Mouse (Mus musculus) embryonic fibroblast, embryonic 13.5 days (primary cell): ENCODE measurements around the gene Itga3.

Source experiments
- CTCF ChIP-seq: IDR thresholded peaks from 2 replicates; pipeline ENCODE4 v1.5.1; 2011; ENCODE audit warnings: mild to moderate bottlenecking, control low read depth, low read length, moderate library complexity, borderline replicate concordance; ENCODE audit not compliant: insufficient read depth
- POLR2A ChIP-seq: IDR thresholded peaks from 2 replicates; pipeline ENCODE4 v1.6.1; 2011; ENCODE audit warnings: low read depth, mild to moderate bottlenecking, control low read depth, low read length, moderate library complexity

DNA sequence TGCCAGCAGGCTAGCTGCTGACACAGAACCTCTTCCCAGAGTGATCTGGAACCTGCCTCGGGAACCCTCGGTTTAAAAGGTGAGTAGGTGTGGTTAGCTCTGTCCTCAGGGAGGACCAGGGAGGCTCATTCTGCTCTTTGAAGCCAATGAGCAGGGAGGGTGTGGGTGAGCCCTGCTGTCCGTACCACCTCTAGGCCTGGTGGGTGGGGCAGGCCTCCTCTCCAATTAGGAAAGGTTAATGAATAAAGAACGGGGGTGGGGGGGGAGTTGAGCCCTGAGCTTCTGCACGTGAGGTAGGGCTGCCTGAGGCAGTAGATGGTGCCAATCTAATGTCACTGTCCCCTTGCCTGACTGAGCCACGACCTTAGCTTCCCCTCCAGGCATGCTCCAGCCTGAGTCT is 43.7 kb downstream of the Itga3 start:
- TF ChIP-seq CTCF (no peak), POLR2A (no peak)
